Mouse (Mus musculus): ENCODE data around the gene Coq10b. TPM values are rescaled to one million over a fixed set of nuclear protein-coding genes. Genes with fewer than 3 reads are reported as not detected.
A peak's percentile ranks its signal among the peaks of the same experiment; 100 is the strongest.
"Not testable (repeated sequence)": the region's sequence is repeated elsewhere in the genome, so short reads cannot be mapped to it uniquely, and the experiment has no call there.

Coq10b gene
- total RNA-seq, 1 experiment from 2014 or later, result 64.2 TPM

DNA sequence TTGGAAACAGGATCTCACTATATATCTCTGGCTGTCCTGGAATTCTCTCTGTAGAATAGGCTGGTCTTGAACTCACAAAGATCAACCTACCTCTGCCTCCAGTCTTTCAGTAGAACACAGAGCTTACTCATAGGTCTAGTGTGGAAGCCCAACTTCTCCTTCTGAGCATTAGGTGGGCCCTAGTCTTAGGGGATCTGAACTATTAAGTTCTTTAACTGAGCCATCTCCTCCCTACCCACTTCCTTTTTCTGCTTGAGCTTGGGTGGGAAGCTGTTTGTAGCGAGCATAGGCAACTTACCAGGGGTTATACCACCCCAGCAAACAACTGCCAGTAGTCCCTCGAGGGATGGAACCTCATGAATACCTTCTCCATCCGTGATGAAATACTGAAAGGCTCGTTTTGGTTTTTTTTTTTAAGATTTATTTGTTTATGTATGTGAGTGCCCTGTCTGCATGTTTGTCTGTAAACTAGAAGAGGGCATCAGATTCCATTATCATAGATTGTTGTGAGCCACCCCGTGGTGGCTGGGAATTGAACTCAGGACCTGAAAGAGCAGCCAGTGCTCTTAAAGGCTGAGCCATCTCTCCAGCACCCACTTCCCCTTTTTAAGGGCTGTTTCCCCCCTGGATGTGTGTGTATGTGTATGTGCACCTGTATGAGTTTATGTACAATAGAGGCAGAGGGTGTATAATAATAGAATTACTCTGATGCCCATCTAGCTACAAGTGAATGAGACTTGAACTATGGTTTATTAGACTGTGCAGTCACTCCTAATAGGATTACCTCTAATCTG lies 2.9 kb downstream of the Coq10b start:
- DNase-seq, result no peak

DNA sequence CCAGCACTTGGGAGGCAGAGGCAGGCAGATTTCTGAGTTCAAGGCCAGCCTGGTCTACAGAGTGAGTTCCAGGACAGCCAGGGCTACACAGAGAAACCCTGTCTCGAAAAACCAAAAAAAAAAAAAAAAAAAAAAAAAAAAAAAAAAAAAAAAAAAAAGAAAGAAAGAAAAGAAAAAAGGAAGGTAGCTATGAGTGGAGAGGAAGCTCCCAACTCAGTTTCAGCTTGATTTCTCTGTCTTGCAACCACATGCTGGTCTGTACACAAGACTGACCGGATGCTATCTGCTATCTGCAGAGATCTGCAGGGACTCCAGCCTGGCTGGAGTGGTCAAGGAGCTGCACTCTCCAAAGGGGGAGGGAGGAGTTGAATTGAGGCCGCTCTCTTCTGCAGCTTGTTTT lies 5.8 kb downstream of the Coq10b start:
- DNase-seq, result not testable (repeated sequence)

- DNase-seq, result no peak
These were observed 8.5 kb downstream of the Coq10b start for GRCm38 (mm10) chr1:55061099-55061498.

GRCm38 (mm10) chr1:55061772-55062171 lies 9.2 kb downstream of the Coq10b start:
- DNase-seq, result no peak

DNA sequence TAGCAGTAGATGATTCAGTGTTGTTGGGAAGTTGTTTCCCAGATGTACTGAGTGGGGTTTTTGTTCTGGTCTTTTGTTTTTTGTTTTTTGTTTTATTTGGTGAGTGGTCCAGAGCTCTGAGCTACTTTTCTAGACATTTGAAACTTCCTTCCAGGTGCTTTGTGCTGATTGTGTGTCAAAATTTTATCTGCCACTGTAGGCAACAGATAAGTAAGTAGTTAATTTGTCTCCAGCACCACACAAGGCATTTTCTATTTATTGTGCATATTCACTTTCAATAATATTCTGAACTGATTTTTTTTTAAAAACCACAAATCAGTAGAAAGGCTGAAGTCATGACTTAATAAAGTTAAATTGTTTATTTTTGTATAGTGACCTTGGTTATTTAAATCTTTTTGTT lies 19.8 kb downstream of the Coq10b start:
- DNase-seq, result not testable (repeated sequence)

GRCm38 (mm10) chr1:55074757-55075156 lies 22.2 kb downstream of the Coq10b start:
- no peak for DNase-seq

DNA sequence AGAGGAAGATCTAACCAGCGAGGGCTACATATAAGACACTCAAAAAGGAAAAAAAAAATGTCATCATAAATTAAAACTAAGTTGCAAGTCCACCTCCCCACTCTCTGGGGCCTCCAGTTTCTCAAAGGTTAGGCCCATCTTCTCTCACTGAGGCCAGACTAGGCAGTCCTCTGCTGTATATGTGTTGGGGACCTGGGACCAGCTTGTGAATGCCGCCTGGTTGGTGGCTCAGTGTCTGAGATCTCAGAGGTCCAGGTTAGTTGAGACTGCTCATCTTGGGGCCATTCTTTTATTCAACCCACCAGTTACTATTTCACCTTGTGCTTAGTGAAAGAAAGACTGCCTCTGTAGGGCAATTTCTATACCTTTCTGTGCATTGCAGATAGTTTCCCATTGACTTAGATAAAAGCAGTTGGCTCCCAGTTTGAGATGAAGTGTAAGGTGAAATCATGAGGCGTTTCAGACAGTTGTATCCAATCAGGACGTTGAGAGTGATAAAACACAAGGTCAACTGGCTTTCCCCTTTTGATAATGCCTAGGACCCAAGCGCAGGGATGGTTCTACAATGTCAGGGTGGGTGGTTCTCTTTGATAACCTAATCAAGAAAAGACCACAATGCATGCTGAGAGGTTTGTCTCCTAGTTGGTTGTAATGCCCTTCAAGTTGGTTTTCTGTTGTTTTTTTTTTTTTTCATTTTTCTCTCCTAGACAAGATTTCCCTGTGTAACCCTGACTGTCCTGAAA lies 23.3 kb downstream of the Coq10b start:
- no peak for DNase-seq

GRCm38 (mm10) chr1:55076395-55076743 lies 23.8 kb downstream of the Coq10b start:
- DNase-seq, result no peak

GRCm38 (mm10) chr1:55076849-55077516 lies 24.4 kb downstream of the Coq10b start:
- peak; percentile 22 for DNase-seq

DNA sequence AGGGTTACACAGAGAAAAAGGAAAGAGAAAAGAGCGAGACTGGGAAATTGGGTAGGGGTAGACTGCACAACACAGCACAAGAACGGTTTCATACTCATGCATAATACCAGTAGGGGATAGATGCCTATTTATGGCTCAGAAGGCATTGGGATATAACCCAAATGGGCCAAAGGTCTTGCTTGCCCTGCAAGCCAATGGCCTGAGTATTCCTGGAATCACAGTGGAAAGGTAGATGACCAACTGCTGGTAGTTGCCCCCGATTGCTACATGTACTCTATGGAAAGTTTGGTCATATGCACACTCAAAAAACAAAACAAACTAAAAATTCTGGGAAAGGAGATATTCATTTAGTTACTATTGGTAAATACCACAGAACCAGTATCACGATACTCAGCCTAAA lies 27.1 kb downstream of the Coq10b start:
- DNase-seq, result no peak

- no peak for DNase-seq
These were observed 29.5 kb downstream of the Coq10b start for GRCm38 (mm10) chr1:55082106-55082505.

DNA sequence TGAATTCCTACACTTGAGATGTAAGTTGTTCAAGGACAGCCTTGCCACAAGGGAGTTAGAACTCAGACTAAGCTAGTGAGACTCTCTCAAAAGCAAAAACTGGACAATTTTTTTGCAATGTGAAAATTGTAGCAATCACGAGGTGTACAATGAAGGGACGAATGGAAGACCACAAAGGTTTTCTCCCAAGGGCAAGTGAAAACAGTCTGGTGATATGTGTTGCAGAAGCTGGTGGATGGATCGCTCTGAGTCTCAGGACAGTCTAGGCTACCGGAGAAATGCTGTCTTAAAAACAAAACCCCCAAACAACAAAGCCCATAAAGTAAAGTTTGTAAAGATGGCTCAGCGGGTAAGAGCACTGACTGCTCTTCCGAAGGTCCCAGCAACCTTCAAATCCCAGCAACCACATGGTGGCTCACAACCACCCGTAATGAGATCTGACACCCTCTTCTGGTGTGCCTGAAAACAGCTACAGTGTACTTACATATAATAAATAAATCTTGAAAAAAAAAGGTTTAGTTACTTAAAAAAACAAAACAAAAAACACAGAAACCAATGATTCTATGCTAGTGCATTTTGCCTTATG lies 33.3 kb downstream of the Coq10b start:
- DNase-seq, result no peak

- peak; percentile 30 for DNase-seq
These were observed 34.4 kb downstream of the Coq10b start for GRCm38 (mm10) chr1:55086868-55087400.

- no peak for DNase-seq
These were observed 34.9 kb downstream of the Coq10b start for GRCm38 (mm10) chr1:55087401-55087904.

GRCm38 (mm10) chr1:55087932-55088610 lies 35.5 kb downstream of the Coq10b start, which contains the start of the genes Hspe1 and Hspd1:
Gene Hspe1 (plus strand): TSS chr1:55088132.
Gene Hspd1 (minus strand): TSS chr1:55088243.
- peak; percentile 98 for DNase-seq

GRCm38 (mm10) chr1:55088611-55089497 lies 36.3 kb downstream of the Coq10b start:
- no peak for DNase-seq

DNA sequence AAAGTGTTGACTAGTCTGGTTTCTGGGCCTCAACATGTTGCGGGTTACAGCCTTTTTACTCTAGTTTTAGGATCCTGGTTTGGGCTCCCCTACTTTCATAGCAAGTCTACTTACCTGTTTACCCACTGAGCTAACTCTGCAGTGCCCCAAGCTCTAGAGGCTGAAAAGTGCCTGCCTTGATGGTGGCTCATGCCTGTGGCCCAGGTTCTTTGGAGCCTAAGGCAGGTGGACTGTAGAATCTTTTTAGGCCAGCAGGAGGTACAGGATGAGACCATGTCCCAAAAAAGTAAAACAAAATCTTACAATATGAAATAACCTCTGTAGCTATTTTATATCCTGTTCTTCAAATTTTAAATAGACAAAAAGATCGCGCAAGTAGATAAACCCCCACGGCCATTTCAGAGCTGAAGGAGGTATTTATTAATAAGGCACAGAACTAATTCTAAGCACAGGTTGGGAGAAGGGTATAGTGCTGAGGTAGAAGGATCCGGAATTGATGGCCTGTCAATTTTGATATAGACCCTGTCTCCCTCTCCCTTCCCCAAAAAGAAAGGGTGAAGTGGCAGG lies 37.0 kb downstream of the Coq10b start:
- DNase-seq, result no peak

DNA sequence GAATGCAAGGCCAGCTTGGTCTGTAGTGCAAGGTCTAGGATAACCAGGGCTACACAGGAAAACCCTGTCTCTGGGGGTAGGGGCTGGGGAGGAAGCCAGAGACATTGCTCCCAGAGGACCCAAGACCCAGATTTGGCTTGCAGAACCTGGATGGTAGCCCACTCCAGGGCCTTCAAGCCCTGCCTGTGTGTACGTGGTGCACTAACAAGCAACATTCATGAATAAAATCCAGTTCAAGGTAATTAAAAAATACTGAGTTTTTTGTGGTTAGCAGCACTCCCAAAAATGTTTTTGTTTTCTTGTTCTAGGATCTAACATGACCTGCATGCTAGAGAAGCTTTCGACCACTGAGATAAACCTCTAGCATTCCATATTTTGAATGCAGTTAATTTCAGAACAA lies 39.5 kb downstream of the Coq10b start:
- DNase-seq, result peak; percentile 38

- no peak for DNase-seq
These were observed 39.9 kb downstream of the Coq10b start for GRCm38 (mm10) chr1:55092469-55092868.

Measured in adrenal gland, postnatal 25 days (tissue).